Mouse (Mus musculus): ENCODE results near the gene Ifitm2. TPM values are rescaled to one million over a fixed set of nuclear protein-coding genes. Genes with fewer than 3 reads are reported as not detected.
"Not testable (repeated sequence)": the region's sequence is repeated elsewhere in the genome, so short reads cannot be mapped to it uniquely, and the experiment has no call there.

Ifitm2 gene
- polyA plus RNA-seq, 1 experiment from 2014 or later: 798 TPM

GRCm38 (mm10) chr7:140981704-140982103 is 25.9 kb upstream of the Ifitm2 start:
- peak; percentile 55 for ATAC-seq
- Histone ChIP-seq H3K27me3 (ENCODE audit: insufficient read depth, low read length) (no peaks in the 10 kb centered on the region), H3K9ac (replicated peaks) (no peak overlapping the region), H3K27ac (ENCODE audit: low read depth) (0 out of 2 replicates have a peak overlapping the region, but pooled peaks have one; percentile 44), H3K4me2 (ENCODE audit: low read depth, low read length) (no peak overlapping the region), H3K9me3 (ENCODE audit: low read length) (no peaks in the 10 kb centered on the region), H3K4me3 (ENCODE audit: low read depth, low read length) (no peak overlapping the region), H3K36me3 (replicated peaks; ENCODE audit: insufficient read depth, low read length) (no peaks in the 10 kb centered on the region), H3K4me1 (ENCODE audit: insufficient read depth) (no peaks in the 10 kb centered on the region)
- 37% methylated on average over 8 of the region's 8 CpGs for WGBS (ENCODE audit: insufficient replicate concordance)
- no peak for DNase-seq
- TF ChIP-seq CTCF (IDR thresholded peaks at IDR 0.05; ENCODE audit: low read depth) (no peak), EP300 (IDR thresholded peaks at IDR 0.05; ENCODE audit: low read depth) (peak; percentile 48; the same call in 1 of the 2 replicates)

GRCm38 (mm10) chr7:140976720-140977119 is 20.9 kb upstream of the Ifitm2 start:
- not testable (repeated sequence) for ATAC-seq
- 54% methylated on average over 9 of the region's 9 CpGs for WGBS (ENCODE audit: insufficient replicate concordance)

GRCm38 (mm10) chr7:140975465-140975864 is 19.7 kb upstream of the Ifitm2 start:
- 75% methylated on average over 3 of the region's 3 CpGs for WGBS (ENCODE audit: insufficient replicate concordance)
- H3K27ac ChIP-seq (ENCODE audit: low read depth): no peak overlapping the region
- no peaks in the 10 kb centered on the region for H3K4me1 ChIP-seq (ENCODE audit: insufficient read depth)
- H3K4me3 ChIP-seq (ENCODE audit: low read depth, low read length): no peak overlapping the region
- H3K27me3 ChIP-seq (ENCODE audit: insufficient read depth, low read length): no peaks in the 10 kb centered on the region
- no peaks in the 10 kb centered on the region for H3K36me3 ChIP-seq (replicated peaks; ENCODE audit: insufficient read depth, low read length)
- no peak overlapping the region for H3K4me2 ChIP-seq (ENCODE audit: low read depth, low read length)
- no peak overlapping the region for H3K9ac ChIP-seq (replicated peaks)
- no peak for DNase-seq
- no peaks in the 10 kb centered on the region for H3K9me3 ChIP-seq (ENCODE audit: low read length)
- ATAC-seq: no peak
- no peak for TF ChIP-seq CTCF (IDR thresholded peaks at IDR 0.05; ENCODE audit: low read depth)
- no peak for TF ChIP-seq EP300 (IDR thresholded peaks at IDR 0.05; ENCODE audit: low read depth)

More at GRCm38 (mm10) chr7:140976720-140977119, 20.9 kb upstream of the Ifitm2 start:
- not testable (repeated sequence) for H3K27ac ChIP-seq (ENCODE audit: low read depth); H3K4me2 ChIP-seq (ENCODE audit: low read depth, low read length); H3K4me1 ChIP-seq (ENCODE audit: insufficient read depth); H3K4me3 ChIP-seq (ENCODE audit: low read depth, low read length); H3K9ac ChIP-seq (replicated peaks); H3K9me3 ChIP-seq (ENCODE audit: low read length); H3K36me3 ChIP-seq (replicated peaks; ENCODE audit: insufficient read depth, low read length); DNase-seq; H3K27me3 ChIP-seq (ENCODE audit: insufficient read depth, low read length)

- TF ChIP-seq CTCF (IDR thresholded peaks at IDR 0.05; ENCODE audit: low read depth) (no peak), EP300 (IDR thresholded peaks at IDR 0.05; ENCODE audit: low read depth) (no peak)
- 33% methylated on average over 9 of the region's 9 CpGs for WGBS (ENCODE audit: insufficient replicate concordance)
- no peak for ATAC-seq
- H3K4me2 ChIP-seq (ENCODE audit: low read depth, low read length): no peak overlapping the region
- no peak for DNase-seq
- no peaks in the 10 kb centered on the region for H3K27me3 ChIP-seq (ENCODE audit: insufficient read depth, low read length)
- no peak overlapping the region for H3K9ac ChIP-seq (replicated peaks)
- no peaks in the 10 kb centered on the region for H3K36me3 ChIP-seq (replicated peaks; ENCODE audit: insufficient read depth, low read length)
- no peaks in the 10 kb centered on the region for H3K4me1 ChIP-seq (ENCODE audit: insufficient read depth)
- no peak overlapping the region for H3K27ac ChIP-seq (ENCODE audit: low read depth)
- H3K9me3 ChIP-seq (ENCODE audit: low read length): no peaks in the 10 kb centered on the region
- no peak overlapping the region for H3K4me3 ChIP-seq (ENCODE audit: low read depth, low read length)
Observed at GRCm38 (mm10) chr7:140974940-140975339, 19.2 kb upstream of the Ifitm2 start.

- Histone ChIP-seq H3K36me3 (replicated peaks; ENCODE audit: insufficient read depth, low read length) (no peaks in the 10 kb centered on the region), H3K4me1 (ENCODE audit: insufficient read depth) (no peaks in the 10 kb centered on the region), H3K27me3 (ENCODE audit: insufficient read depth, low read length) (no peaks in the 10 kb centered on the region), H3K9ac (replicated peaks) (no peak overlapping the region), H3K27ac (ENCODE audit: low read depth) (no peak overlapping the region), H3K4me3 (ENCODE audit: low read depth, low read length) (no peak overlapping the region), H3K4me2 (ENCODE audit: low read depth, low read length) (no peak overlapping the region), H3K9me3 (ENCODE audit: low read length) (no peaks in the 10 kb centered on the region)
- TF ChIP-seq EP300 (IDR thresholded peaks at IDR 0.05; ENCODE audit: low read depth) (no peak), CTCF (IDR thresholded peaks at IDR 0.05; ENCODE audit: low read depth) (no peak)
- ATAC-seq (no peak), DNase-seq (no peak)
- WGBS (ENCODE audit: insufficient replicate concordance): 58% methylated on average over 14 of the region's 14 CpGs
Observed at GRCm38 (mm10) chr7:140973396-140974165, 17.8 kb upstream of the Ifitm2 start.

GRCm38 (mm10) chr7:140971479-140972171 is 15.8 kb upstream of the Ifitm2 start:
- H3K36me3 ChIP-seq (replicated peaks; ENCODE audit: insufficient read depth, low read length): no peaks in the 10 kb centered on the region
- no peaks in the 10 kb centered on the region for H3K9me3 ChIP-seq (ENCODE audit: low read length)
- no peak for TF ChIP-seq EP300 (IDR thresholded peaks at IDR 0.05; ENCODE audit: low read depth)
- no peak for TF ChIP-seq CTCF (IDR thresholded peaks at IDR 0.05; ENCODE audit: low read depth)
- ATAC-seq (no peak), DNase-seq (no peak)
- WGBS (ENCODE audit: insufficient replicate concordance): 76% methylated on average over 8 of the region's 8 CpGs
- no peaks in the 10 kb centered on the region for H3K27me3 ChIP-seq (ENCODE audit: insufficient read depth, low read length)
- H3K27ac ChIP-seq (ENCODE audit: low read depth): peak overlapping the region; percentile 34; the same call in 1 of the 2 replicates
- H3K4me2 ChIP-seq (ENCODE audit: low read depth, low read length): no peak overlapping the region
- H3K4me1 ChIP-seq (ENCODE audit: insufficient read depth): peaks cover 4% of the 10 kb centered on the region; the same call in 1 of the 2 replicates
- H3K4me3 ChIP-seq (ENCODE audit: low read depth, low read length): no peak overlapping the region
- H3K9ac ChIP-seq (replicated peaks): no peak overlapping the region

Measured in liver, postnatal 0 days (tissue).